Mouse (Mus musculus): ENCODE measurements around the gene Gja4. TPM values are rescaled to one million over a fixed set of nuclear protein-coding genes. Genes with fewer than 3 reads are reported as not detected.

Gja4 gene
- total and polyA plus RNA-seq, 2 experiments from 2014 or later: 21.9 to 24.8 TPM

DNA sequence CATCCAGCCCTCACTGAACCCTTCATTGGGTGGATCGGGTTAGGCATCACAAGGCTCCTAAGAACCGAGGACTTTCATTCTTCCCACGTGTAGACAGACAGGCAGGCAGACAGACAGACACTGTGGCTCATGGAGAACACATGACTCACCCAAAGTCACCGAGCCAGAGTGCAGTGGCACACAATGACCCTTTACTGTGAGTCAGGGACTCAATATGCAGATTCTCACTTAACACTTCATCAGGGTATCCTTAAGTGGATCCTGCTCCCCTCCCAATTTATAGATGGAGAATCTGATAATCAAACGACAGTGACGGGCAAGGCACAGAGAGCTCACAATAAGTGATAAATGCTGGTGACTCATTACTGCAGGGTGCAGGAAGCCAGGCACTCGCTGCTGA is 13.4 kb upstream of the Gja4 start:
- ATAC-seq (ENCODE audit: low FRiP score): no peak
- Histone ChIP-seq H3K4me1 (ENCODE audit: insufficient read depth, low read length) (peaks cover 8% of the 10 kb centered on the region; the same call in 1 of the 2 replicates), H3K4me3 (ENCODE audit: low read depth, low read length) (no peak overlapping the region), H3K27ac (ENCODE audit: low read depth, low read length) (no peak overlapping the region), H3K9ac (replicated peaks; ENCODE audit: low read length, poor library complexity, severe bottlenecking) (no peak overlapping the region), H3K36me3 (ENCODE audit: insufficient read depth, low read length) (no peaks in the 10 kb centered on the region), H3K4me2 (ENCODE audit: low read depth, low read length, poor library complexity, severe bottlenecking) (no peak overlapping the region), H3K9me3 (ENCODE audit: low read length) (no peaks in the 10 kb centered on the region), H3K27me3 (ENCODE audit: insufficient read depth, low read length) (peaks cover 24% of the 10 kb centered on the region)
- DNase-seq (ENCODE audit: low spot score): no peak
- TF ChIP-seq CTCF (IDR thresholded peaks at IDR 0.05): no peak
- whole genome bisulfite sequencing: 79% methylated on average over 7 of the region's 7 CpGs

DNA sequence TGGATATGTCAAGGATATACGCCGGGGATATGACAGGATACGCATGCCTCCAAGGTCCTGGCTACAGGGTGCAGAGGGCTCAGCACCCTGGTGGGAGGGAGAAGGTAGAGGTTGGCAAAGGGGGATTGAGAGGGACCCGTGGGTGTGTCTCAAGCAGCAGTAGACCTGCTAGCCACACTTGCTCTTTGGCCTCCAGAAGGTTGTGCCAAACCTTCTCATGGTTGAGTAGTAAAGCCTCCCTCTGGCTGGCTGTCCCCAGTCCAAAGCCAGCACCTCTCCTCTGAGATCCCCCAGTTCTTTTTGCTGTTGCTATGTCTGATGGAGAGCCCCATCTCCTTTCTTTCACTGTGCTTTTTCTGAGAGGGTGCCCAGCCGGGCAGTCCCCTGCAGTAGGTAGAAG is 11.4 kb upstream of the Gja4 start:
- no peak overlapping the region for H3K4me3 ChIP-seq (ENCODE audit: low read depth, low read length)
- no peak for DNase-seq (ENCODE audit: low spot score)
- WGBS: 86% methylated on average over 5 of the region's 5 CpGs
- no peak overlapping the region for H3K27ac ChIP-seq (ENCODE audit: low read depth, low read length)
- no peak overlapping the region for H3K9ac ChIP-seq (replicated peaks; ENCODE audit: low read length, poor library complexity, severe bottlenecking)
- H3K4me1 ChIP-seq (ENCODE audit: insufficient read depth, low read length): no peaks in the 10 kb centered on the region
- TF ChIP-seq CTCF (IDR thresholded peaks at IDR 0.05): no peak
- no peaks in the 10 kb centered on the region for H3K9me3 ChIP-seq (ENCODE audit: low read length)
- ATAC-seq (ENCODE audit: low FRiP score): no peak
- H3K4me2 ChIP-seq (ENCODE audit: low read depth, low read length, poor library complexity, severe bottlenecking): no peak overlapping the region
- peaks cover 12% of the 10 kb centered on the region for H3K27me3 ChIP-seq (ENCODE audit: insufficient read depth, low read length)
- no peaks in the 10 kb centered on the region for H3K36me3 ChIP-seq (ENCODE audit: insufficient read depth, low read length)

DNA sequence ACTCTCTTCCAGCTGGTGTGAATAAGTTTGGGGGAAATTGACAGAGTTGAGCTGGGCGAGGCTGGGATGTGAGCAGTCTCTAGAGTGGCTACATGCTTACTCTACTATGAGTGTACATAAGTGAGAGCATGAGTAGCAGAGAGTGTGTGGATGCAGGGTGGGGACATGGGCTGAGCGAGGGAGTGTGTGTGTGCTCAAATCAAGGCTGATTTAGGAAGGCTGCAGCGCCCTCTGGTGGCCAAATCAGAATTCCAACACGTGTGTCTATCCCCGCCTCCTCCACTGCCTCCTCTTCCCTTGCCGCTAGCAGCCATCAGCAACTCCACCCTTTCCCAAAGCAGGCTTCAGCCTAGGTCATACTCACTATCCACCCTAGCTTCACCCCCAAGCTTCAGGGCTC is 10.9 kb upstream of the Gja4 start:
- WGBS: 10% methylated on average over 6 of the region's 6 CpGs
- peaks cover 6% of the 10 kb centered on the region; the same call in 1 of the 2 replicates for H3K27me3 ChIP-seq (ENCODE audit: insufficient read depth, low read length)
- no peak overlapping the region for H3K27ac ChIP-seq (ENCODE audit: low read depth, low read length)
- no peaks in the 10 kb centered on the region for H3K36me3 ChIP-seq (ENCODE audit: insufficient read depth, low read length)
- peak; percentile 71; the same call in 1 of the 2 replicates for ATAC-seq (ENCODE audit: low FRiP score)
- H3K9ac ChIP-seq (replicated peaks; ENCODE audit: low read length, poor library complexity, severe bottlenecking): no peak overlapping the region
- no peak overlapping the region for H3K4me2 ChIP-seq (ENCODE audit: low read depth, low read length, poor library complexity, severe bottlenecking)
- no peak overlapping the region for H3K4me3 ChIP-seq (ENCODE audit: low read depth, low read length)
- peak; percentile 93 for DNase-seq (ENCODE audit: low spot score)
- no peaks in the 10 kb centered on the region for H3K9me3 ChIP-seq (ENCODE audit: low read length)
- H3K4me1 ChIP-seq (ENCODE audit: insufficient read depth, low read length): no peaks in the 10 kb centered on the region
- TF ChIP-seq CTCF (IDR thresholded peaks at IDR 0.05): peak; percentile 92

DNA sequence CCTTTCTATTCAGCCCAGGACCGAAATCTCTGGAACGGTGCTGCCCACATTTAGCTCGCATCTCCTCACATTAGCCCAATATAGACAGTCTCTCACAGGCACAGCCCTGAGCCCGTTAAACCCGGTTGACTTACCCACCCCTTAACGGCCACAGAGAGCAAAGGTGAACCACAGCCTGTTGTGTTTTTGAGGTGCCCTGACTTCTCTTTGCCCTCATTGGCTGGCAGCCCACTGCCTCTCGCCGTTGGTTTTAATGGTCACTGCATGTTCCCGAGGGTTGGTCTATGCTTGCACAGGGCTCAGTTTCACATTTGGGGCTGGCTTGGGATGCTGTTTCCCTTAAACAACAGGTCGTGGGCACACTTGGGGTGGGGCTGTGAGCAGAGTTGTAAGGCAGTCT is 10.5 kb upstream of the Gja4 start:
- DNase-seq (ENCODE audit: low spot score): no peak
- WGBS: 78% methylated on average over 10 of the region's 10 CpGs
- Histone ChIP-seq H3K4me3 (ENCODE audit: low read depth, low read length) (no peak overlapping the region), H3K9ac (replicated peaks; ENCODE audit: low read length, poor library complexity, severe bottlenecking) (no peak overlapping the region), H3K9me3 (ENCODE audit: low read length) (no peaks in the 10 kb centered on the region), H3K4me1 (ENCODE audit: insufficient read depth, low read length) (no peaks in the 10 kb centered on the region), H3K36me3 (ENCODE audit: insufficient read depth, low read length) (no peaks in the 10 kb centered on the region), H3K4me2 (ENCODE audit: low read depth, low read length, poor library complexity, severe bottlenecking) (no peak overlapping the region), H3K27me3 (ENCODE audit: insufficient read depth, low read length) (0 out of 2 replicates have a peak, but pooled peaks cover 6% of the 10 kb centered on the region), H3K27ac (ENCODE audit: low read depth, low read length) (no peak overlapping the region)
- no peak for TF ChIP-seq CTCF (IDR thresholded peaks at IDR 0.05)
- no peak for ATAC-seq (ENCODE audit: low FRiP score)

DNA sequence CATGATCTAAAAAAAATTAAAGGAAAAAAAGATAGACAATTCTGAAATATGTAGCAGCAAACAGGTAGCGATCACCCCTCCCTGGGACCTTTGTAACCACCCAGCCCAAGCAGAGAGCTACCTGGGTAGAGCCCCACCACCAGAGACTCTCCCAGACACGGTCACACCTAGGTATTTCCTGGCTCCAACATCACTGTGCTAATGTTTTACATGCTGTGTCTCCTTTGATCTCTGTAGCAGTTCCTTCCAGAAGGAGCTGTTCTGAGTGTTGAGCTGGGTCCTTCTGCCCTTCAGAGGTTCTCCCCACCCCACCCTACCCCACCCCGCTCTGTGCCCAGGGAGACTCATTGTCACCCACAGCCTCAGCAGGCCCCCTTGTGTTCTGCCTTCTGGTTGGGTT is 9.8 kb upstream of the Gja4 start:
- no peaks in the 10 kb centered on the region for H3K9me3 ChIP-seq (ENCODE audit: low read length)
- H3K4me3 ChIP-seq (ENCODE audit: low read depth, low read length): no peak overlapping the region
- TF ChIP-seq CTCF (IDR thresholded peaks at IDR 0.05): no peak
- no peak overlapping the region for H3K9ac ChIP-seq (replicated peaks; ENCODE audit: low read length, poor library complexity, severe bottlenecking)
- 86% methylated on average over 3 of the region's 3 CpGs for WGBS
- no peak for DNase-seq (ENCODE audit: low spot score)
- no peaks in the 10 kb centered on the region for H3K4me1 ChIP-seq (ENCODE audit: insufficient read depth, low read length)
- H3K27me3 ChIP-seq (ENCODE audit: insufficient read depth, low read length): 0 out of 2 replicates have a peak, but pooled peaks cover 6% of the 10 kb centered on the region
- no peak overlapping the region for H3K27ac ChIP-seq (ENCODE audit: low read depth, low read length)
- H3K36me3 ChIP-seq (ENCODE audit: insufficient read depth, low read length): no peaks in the 10 kb centered on the region
- no peak overlapping the region for H3K4me2 ChIP-seq (ENCODE audit: low read depth, low read length, poor library complexity, severe bottlenecking)
- ATAC-seq (ENCODE audit: low FRiP score): no peak

DNA sequence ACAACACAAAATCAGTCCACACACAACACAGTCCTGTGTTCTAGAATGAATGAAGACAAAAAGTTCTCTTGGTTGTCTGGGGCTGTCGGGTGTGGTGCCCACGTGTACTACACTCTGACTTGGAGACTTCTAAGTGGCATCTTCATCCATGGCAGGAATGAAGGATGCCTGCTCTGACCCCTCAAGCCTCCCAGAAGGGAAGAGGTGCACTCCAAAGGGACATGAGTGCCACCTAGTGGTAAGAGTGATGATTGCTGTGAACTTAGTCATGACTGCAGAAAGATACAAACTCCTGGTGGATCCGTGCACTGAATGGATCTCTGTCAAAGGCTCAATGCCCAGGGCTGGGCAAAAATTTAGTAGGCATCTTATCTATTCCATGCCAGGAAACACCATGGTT is 5.8 kb upstream of the Gja4 start:
- 5% methylated on average over 3 of the region's 3 CpGs for WGBS
- ATAC-seq (ENCODE audit: low FRiP score) (no peak), DNase-seq (ENCODE audit: low spot score) (peak; percentile 80)
- TF ChIP-seq CTCF (IDR thresholded peaks at IDR 0.05): peak; percentile 95
- no peaks in the 10 kb centered on the region for H3K9me3 ChIP-seq (ENCODE audit: low read length)
- no peak overlapping the region for H3K9ac ChIP-seq (replicated peaks; ENCODE audit: low read length, poor library complexity, severe bottlenecking)
- no peaks in the 10 kb centered on the region for H3K4me1 ChIP-seq (ENCODE audit: insufficient read depth, low read length)
- no peaks in the 10 kb centered on the region for H3K27me3 ChIP-seq (ENCODE audit: insufficient read depth, low read length)
- no peak overlapping the region for H3K4me2 ChIP-seq (ENCODE audit: low read depth, low read length, poor library complexity, severe bottlenecking)
- no peak overlapping the region for H3K27ac ChIP-seq (ENCODE audit: low read depth, low read length)
- H3K4me3 ChIP-seq (ENCODE audit: low read depth, low read length): no peak overlapping the region
- H3K36me3 ChIP-seq (ENCODE audit: insufficient read depth, low read length): no peaks in the 10 kb centered on the region

Data from midbrain, postnatal 0 days (tissue).